In genomic region chr3:60580699-60581098, GRCm38 (mm10) we compare ENCODE assay signal across 15 mouse cellular contexts.
DNase-seq lines count a peak whose midpoint lies in the region; ATAC-seq and TF ChIP-seq lines count a peak whose summit lies in the region.
"Had no signal": no experiment of that assay in that cellular context is flagged by ENCODE, and none has a peak within 500 bp of the region (broad histone marks: within the 10 kb centered on the region; RNA-seq: fewer than 3 reads in every experiment).

No protein-coding gene starts in this region.

- 0 out of 2 replicates have a peak, but pooled peaks have one; percentile 39 for ATAC-seq in intestine, embryonic 16.5 days
- no peak for ATAC-seq in intestine, postnatal 0 days
- ATAC-seq in heart, embryonic 12.5 days (ENCODE audit: insufficient number of reproducible peaks, low FRiP score) = no peak
- ATAC-seq: forebrain, embryonic 14.5 days; Patski had no signal

- no peaks in the 10 kb centered on the region for H3K9me3 ChIP-seq in intestine, embryonic 16.5 days (ENCODE audit: control insufficient read depth, low read length)
- no peaks in the 10 kb centered on the region for H3K9me3 ChIP-seq in intestine, postnatal 0 days (ENCODE audit: control insufficient read depth)
- H3K9me3 ChIP-seq in heart, embryonic 12.5 days (replicated peaks) = no peaks in the 10 kb centered on the region
- H3K9me3 ChIP-seq: neural tube, embryonic 13.5 days had no signal

- H3K4me1 ChIP-seq in intestine, embryonic 16.5 days (ENCODE audit: control insufficient read depth, insufficient read depth, low read length) = peaks cover 12% of the 10 kb centered on the region
- peaks cover 19% of the 10 kb centered on the region; the same call in 1 of the 2 replicates for H3K4me1 ChIP-seq in intestine, postnatal 0 days (replicated peaks; ENCODE audit: control insufficient read depth, insufficient read depth, low read length)
- H3K4me1 ChIP-seq in bone marrow macrophage, adult 2 months (ENCODE audit: control insufficient read depth, insufficient read depth, low read length) = peaks cover 44% of the 10 kb centered on the region
- peaks cover 34% of the 10 kb centered on the region for H3K4me1 ChIP-seq in heart, embryonic 12.5 days (replicated peaks)

- H3K27me3 ChIP-seq in intestine, embryonic 16.5 days (replicated peaks; ENCODE audit: control insufficient read depth, insufficient read depth, low read length) = no peaks in the 10 kb centered on the region
- H3K27me3 ChIP-seq in intestine, postnatal 0 days (replicated peaks; ENCODE audit: control insufficient read depth, insufficient read depth, low read length) = no peaks in the 10 kb centered on the region
- H3K27me3 ChIP-seq in heart, embryonic 12.5 days (replicated peaks) = no peaks in the 10 kb centered on the region
- H3K27me3 ChIP-seq: neural tube, embryonic 13.5 days; Patski had no signal

- peak; percentile 55 for DNase-seq in lung, postnatal 25 days (ENCODE audit: low spot score)
- no peak for DNase-seq in testis, postnatal 10 days (ENCODE audit: low spot score)
- no peak for DNase-seq in adrenal gland, adult 18-20 months (ENCODE audit: low spot score in 2 of 2)
- DNase-seq: adrenal gland, postnatal 10 days; cerebellum, adult 11-12 months; left cerebral cortex, postnatal 4 days; right cerebral cortex, postnatal 14 days had no signal

- no peak overlapping the region for H3K4me2 ChIP-seq in intestine, embryonic 16.5 days (ENCODE audit: low read depth, low read length)
- H3K4me2 ChIP-seq in intestine, postnatal 0 days (replicated peaks; ENCODE audit: low read depth) = no peak overlapping the region
- peak overlapping the region; percentile 14; the same call in 1 of the 2 replicates for H3K4me2 ChIP-seq in heart, embryonic 12.5 days
- H3K4me2 ChIP-seq: midbrain, embryonic 11.5 days; neural tube, embryonic 13.5 days had no signal

- TF ChIP-seq CTCF in intestine, postnatal 0 days (IDR thresholded peaks at IDR 0.05; ENCODE audit: low read depth) = no peak
- TF ChIP-seq CTCF in bone marrow macrophage, adult 2 months (IDR thresholded peaks at IDR 0.05; ENCODE audit: low read depth, low read length) = no peak

- whole genome bisulfite sequencing in intestine, embryonic 16.5 days = 51% methylated on average over 5 of the region's 5 CpGs
- WGBS in intestine, postnatal 0 days = 50% methylated on average over 5 of the region's 5 CpGs
- 33% methylated on average over 5 of the region's 5 CpGs for WGBS in heart, embryonic 12.5 days

- no peak overlapping the region for H3K9ac ChIP-seq in intestine, embryonic 16.5 days (ENCODE audit: low read depth, low read length)
- H3K9ac ChIP-seq in intestine, postnatal 0 days (ENCODE audit: low read depth, low read length) = no peak overlapping the region
- 0 out of 2 replicates have a peak overlapping the region, but pooled peaks have one; percentile 2 for H3K9ac ChIP-seq in heart, embryonic 12.5 days
- H3K9ac ChIP-seq: neural tube, embryonic 13.5 days had no signal

- no peak overlapping the region for H3K27ac ChIP-seq in intestine, embryonic 16.5 days (ENCODE audit: low read length)
- H3K27ac ChIP-seq in intestine, postnatal 0 days (ENCODE audit: low read depth, low read length) = no peak overlapping the region; the same call in 1 of the 2 replicates
- H3K27ac ChIP-seq in bone marrow macrophage, adult 2 months (ENCODE audit: insufficient read depth, low read depth, low read length) = peak overlapping the region; percentile 77
- H3K27ac ChIP-seq in heart, embryonic 12.5 days (ENCODE audit: poor library complexity, severe bottlenecking) = peak overlapping the region; percentile 64
- H3K27ac ChIP-seq: neural tube, embryonic 13.5 days had no signal

- no peak overlapping the region for H3K4me3 ChIP-seq in intestine, embryonic 16.5 days (ENCODE audit: low read length)
- H3K4me3 ChIP-seq in intestine, postnatal 0 days (ENCODE audit: low read depth, low read length) = no peak overlapping the region
- 0 out of 2 replicates have a peak overlapping the region, but pooled peaks have one; percentile 13 for H3K4me3 ChIP-seq in bone marrow macrophage, adult 2 months (ENCODE audit: insufficient read depth, low read length)
- no peak overlapping the region for H3K4me3 ChIP-seq in heart, embryonic 12.5 days
- H3K4me3 ChIP-seq: neural tube, embryonic 13.5 days had no signal

- H3K36me3 ChIP-seq in intestine, embryonic 16.5 days (ENCODE audit: control insufficient read depth, insufficient read depth, low read length) = no peaks in the 10 kb centered on the region
- no peaks in the 10 kb centered on the region for H3K36me3 ChIP-seq in intestine, postnatal 0 days (ENCODE audit: control insufficient read depth, insufficient read depth)
- no peaks in the 10 kb centered on the region for H3K36me3 ChIP-seq in heart, embryonic 12.5 days
- H3K36me3 ChIP-seq: neural tube, embryonic 13.5 days had no signal

- no peak for TF ChIP-seq POLR2A in bone marrow macrophage, adult 2 months (IDR thresholded peaks at IDR 0.05; ENCODE audit: borderline replicate concordance, low read depth, low read length)

Comparison
In these comparisons a context has a peak if more than half of its experiments do, and no peak if none do; other contexts are left out.
1. H3K27ac ChIP-seq: peak in bone marrow macrophage, adult 2 months (single experiment) and heart, embryonic 12.5 days (single experiment); none in intestine, embryonic 16.5 days (single experiment) and intestine, postnatal 0 days (single experiment).